Mouse (Mus musculus) small intestine, adult 2 months (tissue): ENCODE results near the gene Sp6. TPM values are rescaled to one million over a fixed set of nuclear protein-coding genes. Genes with fewer than 3 reads are reported as not detected.

Experiments used
- H3K27ac ChIP-seq: fragments of 200-500 bp; 2 replicates; pipeline ENCODE4 v1.5.1; 2012; ENCODE audit warnings: low read depth, low read length, control low read depth, inconsistent platforms; ENCODE audit not compliant: insufficient read depth
- H3K27me3 ChIP-seq: fragments of 200-500 bp; 2 replicates; pipeline ENCODE4 v1.6.1; 2012; ENCODE audit warnings: mild to moderate bottlenecking, moderate library complexity, low read length, inconsistent platforms; ENCODE audit not compliant: control insufficient read depth, insufficient read depth
- H3K36me3 ChIP-seq: fragments of 200-500 bp; 2 replicates; pipeline ENCODE4 v1.6.1; 2012; ENCODE audit warnings: mild to moderate bottlenecking, low read length, control low read depth, inconsistent platforms; ENCODE audit not compliant: control insufficient read depth, insufficient read depth
- H3K4me1 ChIP-seq: fragments of 200-500 bp; 2 replicates; pipeline ENCODE4 v1.6.1; 2012; ENCODE audit warnings: low read length, inconsistent platforms, mixed read lengths; ENCODE audit not compliant: control insufficient read depth, insufficient read depth, insufficient read length
- H3K4me3 ChIP-seq: fragments of 200-500 bp; 2 replicates; pipeline ENCODE4 v1.5.1; 2012; ENCODE audit warnings: low read depth, mild to moderate bottlenecking, control low read depth, inconsistent platforms, low read length, moderate library complexity
- CTCF ChIP-seq: fragments of 200-500 bp; IDR thresholded peaks from 2 replicates; pipeline ENCODE4 v1.5.1; 2012; ENCODE audit warnings: low read depth, mild to moderate bottlenecking, control low read depth, inconsistent platforms, low read length, moderate library complexity, mixed read lengths; ENCODE audit not compliant: insufficient replicate concordance, insufficient read length; ENCODE audit errors: extremely low read depth
- POLR2A ChIP-seq: fragments of 200-500 bp; IDR thresholded peaks from 2 replicates; pipeline ENCODE4 v1.6.1; 2012; ENCODE audit warnings: low read depth, mild to moderate bottlenecking, control low read depth, inconsistent platforms, low read length, moderate library complexity
- WGBS: fragments of 180-500 bp; shearing (Covaris S2); methylation state at CpG from one replicate; pipeline ENCODE4 v1.1.7; 2018; 5-methylcytosine and 5-hydroxymethylcytosine counted together
- polyA plus RNA-seq: library from polyadenylated mRNA; depleted of rRNA; stranded (reverse); fragments of >200 nt; gene quantifications from 2 replicates; pipeline ENCODE4 v1.2.3, GENCODE M21; 2012; rRNA removed

The Sp6 gene
- polyA plus RNA-seq, 1 experiment, result 0.22 TPM

DNA sequence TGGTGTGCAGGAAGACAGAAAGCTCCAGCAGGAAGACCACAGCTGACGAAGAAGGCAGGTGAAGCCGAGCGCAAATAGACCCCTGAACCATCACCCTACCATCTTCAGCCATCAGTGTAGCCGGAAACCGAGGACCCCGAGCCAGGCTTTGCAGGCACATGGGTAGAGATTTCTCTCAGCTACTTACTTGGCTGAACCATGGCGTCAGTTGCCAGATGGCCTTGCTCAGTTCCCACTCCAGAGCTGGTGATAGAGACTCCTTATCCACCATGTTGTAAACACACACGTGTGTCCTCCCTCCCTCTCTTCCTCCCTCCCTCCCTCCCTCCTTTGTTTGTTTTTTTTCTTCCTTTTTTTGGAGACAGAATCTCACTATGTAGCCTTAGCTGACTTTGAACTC lies 61.0 kb downstream of the Sp6 start:
- no peak overlapping the region for H3K4me3 ChIP-seq
- no peak for TF ChIP-seq POLR2A
- TF ChIP-seq CTCF, result no peak
- H3K36me3 ChIP-seq, result no peaks in the 10 kb centered on the region
- 61% methylated on average over 8 of the region's 8 CpGs for WGBS
- no peak overlapping the region for H3K27ac ChIP-seq
- peaks cover 5% of the 10 kb centered on the region for H3K4me1 ChIP-seq
- H3K27me3 ChIP-seq, result no peaks in the 10 kb centered on the region

Other genes with a start within 250 kb of the Sp6 start
- 9.8 and 13.2 TPM in 2 replicates for gene Snx11, start 235.8 kb upstream of the Sp6 start, polyA plus RNA-seq
- gene Cbx1, start 224.3 kb upstream of the Sp6 start, polyA plus RNA-seq, result 11.8 and 18.1 TPM in 2 replicates
- 36.1 and 87.5 TPM in 2 replicates for gene Nfe2l1, start 183.4 kb upstream of the Sp6 start, polyA plus RNA-seq
- gene Copz2, start 163.5 kb upstream of the Sp6 start, polyA plus RNA-seq, result 4.7 and 9.5 TPM in 2 replicates
- gene Cdk5rap3, start 96.9 kb upstream of the Sp6 start, polyA plus RNA-seq, result 23.2 and 33.1 TPM in 2 replicates
- 56.6 and 137 TPM in 2 replicates for gene Prr15l, start 85.3 kb upstream of the Sp6 start, polyA plus RNA-seq
- 28.4 and 44.6 TPM in 2 replicates for gene Pnpo, start 69.4 kb upstream of the Sp6 start, polyA plus RNA-seq
- gene Sp2, start 30.4 kb upstream of the Sp6 start, polyA plus RNA-seq, result 11.0 and 20.1 TPM in 2 replicates
- gene Scrn2, start 16.5 kb downstream of the Sp6 start, polyA plus RNA-seq, result 23.7 and 50.0 TPM in 2 replicates
- 0.09 TPM in 2 replicates for gene Lrrc46, start 28.0 kb downstream of the Sp6 start, polyA plus RNA-seq
- 32.2 and 59.3 TPM in 2 replicates for gene Mrpl10, start 28.2 kb downstream of the Sp6 start, polyA plus RNA-seq
- gene Osbpl7, start 37.2 kb downstream of the Sp6 start, polyA plus RNA-seq, result 12.1 and 21.3 TPM in 2 replicates
- 1.0 and 2.3 TPM in 2 replicates for gene Tbx21, start 101.9 kb downstream of the Sp6 start, polyA plus RNA-seq
- 7.5 and 11.4 TPM in 2 replicates for gene Tbkbp1, start 138.1 kb downstream of the Sp6 start, polyA plus RNA-seq
- gene Kpnb1, start 174.5 kb downstream of the Sp6 start, polyA plus RNA-seq, result 7.5 and 13.5 TPM in 2 replicates